Mouse (Mus musculus) urinary bladder, adult 2 months (tissue): ENCODE results near the gene Tph2. TPM values are rescaled to one million over a fixed set of nuclear protein-coding genes. Genes with fewer than 3 reads are reported as not detected.

Experiments
- polyA plus RNA-seq: library from polyadenylated mRNA; depleted of rRNA; stranded (reverse); fragments of >200 nt; gene quantifications from 2 replicates; pipeline ENCODE4 v1.2.3, GENCODE M21; 2012; rRNA removed

Tph2 gene
- polyA plus RNA-seq, 1 experiment: not detected

Other genes with a start within 250 kb of the Tph2 start
- 44.6 and 52.0 TPM in 2 replicates for gene Tbc1d15, start 66.4 kb upstream of the Tph2 start, polyA plus RNA-seq
- gene Rab21, start 130.6 kb upstream of the Tph2 start, polyA plus RNA-seq: 36.2 and 39.5 TPM in 2 replicates
- gene Tmem19, start 177.5 kb upstream of the Tph2 start, polyA plus RNA-seq: 18.8 and 19.4 TPM in 2 replicates
- gene Thap2, start 199.4 kb upstream of the Tph2 start, polyA plus RNA-seq: 9.9 and 11.1 TPM in 2 replicates
- 82.9 and 116 TPM in 2 replicates for gene Zfc3h1, start 199.9 kb upstream of the Tph2 start, polyA plus RNA-seq